Mouse (Mus musculus) layer of hippocampus, adult 9-10 months (tissue): Measurements from ENCODE around the gene Gm21788.
"Not testable (repeated sequence)": the region's sequence is repeated elsewhere in the genome, so short reads cannot be mapped to it uniquely, and the experiment has no call there.

Source experiments
- DNase-seq: peaks from one replicate; pipeline ENCODE4 v3.0.0; 2022; ENCODE audit warnings: low spot score

Gene Gm21788

GRCm38 (mm10) chrY:7404710-7405109 is at the start of gene Gm21788:
Gene Gm21788 (plus strand): TSS chrY:7405010.
- not testable (repeated sequence) for DNase-seq
